Mouse (Mus musculus) midbrain, embryonic 10.5 days (tissue): Measurements from ENCODE around the gene 1700092M07Rik. TPM values are rescaled to one million over a fixed set of nuclear protein-coding genes. Genes with fewer than 3 reads are reported as not detected.

Experiments
- DNase-seq: peaks from one replicate; pipeline ENCODE4 v3.0.0-alpha.2; 2017; ENCODE audit warnings: low spot score
- H3K27ac ChIP-seq: fragments of 300-500 bp; sonication (generic); replicated peaks from 2 replicates; pipeline ENCODE4 v1.5.1; 2016; ENCODE audit warnings: mild to moderate bottlenecking
- H3K27me3 ChIP-seq: fragments of 300-500 bp; sonication (generic); 2 replicates; pipeline ENCODE4 v1.6.1; 2016; ENCODE audit warnings: low read depth, mild to moderate bottlenecking; ENCODE audit not compliant: poor library complexity, severe bottlenecking
- H3K36me3 ChIP-seq: fragments of 300-500 bp; sonication (generic); 2 replicates; pipeline ENCODE4 v1.6.1; 2016; ENCODE audit warnings: mild to moderate bottlenecking, moderate library complexity
- H3K4me1 ChIP-seq: fragments of 300-500 bp; sonication (generic); 2 replicates; pipeline ENCODE4 v1.6.1; 2016
- H3K4me3 ChIP-seq: fragments of 300-500 bp; sonication (generic); 2 replicates; pipeline ENCODE4 v1.5.1; 2016; ENCODE audit warnings: mild to moderate bottlenecking, moderate library complexity
- H3K9me3 ChIP-seq: fragments of 300-500 bp; sonication (generic); replicated peaks from 2 replicates; pipeline ENCODE4 v1.6.1; 2016; ENCODE audit warnings: mild to moderate bottlenecking
- WGBS: fragments of 180-500 bp; shearing (Covaris S2); methylation state at CpG from one replicate; pipeline ENCODE4 v1.1.7; 2016; 5-methylcytosine and 5-hydroxymethylcytosine counted together
- polyA plus RNA-seq: library from polyadenylated mRNA; unstranded; fragments of >200 nt; fragmentation: Nextera tagmentation; extraction: Ambion mirVana; gene quantifications from 2 replicates; pipeline ENCODE4 v1.2.1, GENCODE M21; 2016

1700092M07Rik gene
- polyA plus RNA-seq: 3.2 and 3.3 TPM in 2 replicates

DNA sequence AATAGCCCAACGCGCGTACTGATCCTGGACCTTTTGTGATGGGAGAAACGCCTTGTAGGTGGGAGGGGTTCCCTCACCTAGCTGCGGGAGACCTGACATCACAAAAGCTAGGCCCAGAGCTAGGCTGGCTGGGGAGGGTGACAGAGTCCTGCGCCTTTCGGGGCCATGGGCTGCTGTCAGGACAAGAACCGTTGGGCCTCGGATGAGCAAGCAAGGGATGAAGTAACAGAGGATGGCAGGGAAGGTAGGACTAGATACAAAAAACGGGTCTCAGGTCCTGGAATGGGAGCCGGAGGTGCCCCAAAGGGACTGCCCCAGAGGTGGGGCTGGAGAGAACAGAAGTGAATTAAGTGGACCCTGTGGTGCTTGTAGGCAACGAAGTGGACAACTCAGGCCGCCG lies at the start of gene 1700092M07Rik:
Gene 1700092M07Rik (plus strand): TSS at position 116 of the 400 bp plus-strand sequence.
- 74% methylated on average over 14 of the region's 14 CpGs for WGBS
- Histone ChIP-seq H3K36me3 (peaks cover 72% of the 10 kb centered on the region), H3K9me3 (no peaks in the 10 kb centered on the region), H3K27me3 (no peaks in the 10 kb centered on the region), H3K27ac (peak within 1 kb of the TSS; percentile 93), H3K4me3 (peak within 1 kb of the TSS; percentile 86), H3K4me1 (peaks cover 32% of the 10 kb centered on the region)
- no peak for DNase-seq

DNA sequence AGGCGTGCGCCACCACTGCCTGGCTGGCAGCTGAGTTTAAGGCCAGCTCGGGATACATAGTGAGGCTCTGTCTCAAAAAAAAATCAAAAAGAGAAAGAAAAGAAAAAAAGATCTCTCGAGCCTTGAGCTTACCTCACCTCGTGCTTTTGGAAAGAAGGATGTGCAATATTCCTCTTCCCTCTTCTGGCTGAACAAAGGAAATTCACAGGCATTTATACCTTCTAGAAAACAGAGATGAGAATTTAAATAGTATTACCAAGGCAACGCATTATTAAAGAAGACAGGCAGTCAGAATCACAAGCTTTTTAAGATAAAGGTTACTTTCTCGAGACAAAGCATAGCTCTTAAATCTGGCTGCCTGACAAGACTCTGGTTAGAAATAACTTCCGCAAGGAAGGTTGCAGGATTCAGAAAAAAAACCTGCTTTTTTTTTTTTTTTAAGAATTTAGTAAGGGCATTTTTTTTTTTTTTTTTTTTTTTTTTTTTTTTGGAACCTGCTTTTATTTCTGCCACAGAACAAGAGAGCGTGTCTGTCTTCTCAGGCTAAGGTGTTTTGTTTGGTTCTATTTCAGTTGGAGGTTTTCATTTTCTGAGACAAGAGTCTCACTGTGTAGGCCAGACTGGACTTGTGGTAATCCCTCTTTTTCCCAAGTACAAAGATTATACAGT lies 48.5 kb upstream of the 1700092M07Rik start:
- Histone ChIP-seq H3K27me3 (no peaks in the 10 kb centered on the region), H3K4me3 (no peak overlapping the region), H3K36me3 (no peaks in the 10 kb centered on the region), H3K27ac (no peak overlapping the region), H3K4me1 (peaks cover 22% of the 10 kb centered on the region), H3K9me3 (no peaks in the 10 kb centered on the region)
- DNase-seq: no peak
- 60% methylated on average over 9 of the region's 9 CpGs for WGBS

DNA sequence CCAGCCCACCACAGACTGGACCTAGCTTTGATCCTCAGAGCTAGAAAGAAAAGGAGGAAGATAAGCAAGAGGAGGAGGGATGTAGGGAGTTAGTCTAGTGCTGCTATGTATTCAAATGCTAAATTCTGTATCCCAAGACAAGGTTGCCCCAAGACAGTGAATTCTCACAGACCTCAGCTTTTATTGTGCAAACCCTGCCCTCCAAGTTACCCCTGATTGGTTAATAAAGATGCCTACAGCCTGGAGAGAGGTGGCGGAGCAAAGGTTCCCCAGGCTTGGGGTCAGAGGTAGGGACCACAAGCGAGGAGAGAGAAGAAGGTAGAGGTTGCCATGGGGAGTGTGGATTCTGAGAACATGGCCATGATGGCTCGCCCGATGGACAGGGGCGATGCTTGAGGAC lies 47.8 kb upstream of the 1700092M07Rik start:
- Histone ChIP-seq H3K4me3 (no peak overlapping the region), H3K27ac (no peak overlapping the region), H3K27me3 (no peaks in the 10 kb centered on the region), H3K9me3 (no peaks in the 10 kb centered on the region), H3K4me1 (peaks cover 22% of the 10 kb centered on the region), H3K36me3 (no peaks in the 10 kb centered on the region)
- DNase-seq: no peak
- 62% methylated on average over 5 of the region's 5 CpGs for WGBS

- peaks cover 22% of the 10 kb centered on the region for H3K4me1 ChIP-seq
- H3K27ac ChIP-seq: no peak overlapping the region
- H3K27me3 ChIP-seq: no peaks in the 10 kb centered on the region
- no peak overlapping the region for H3K4me3 ChIP-seq
- no peaks in the 10 kb centered on the region for H3K36me3 ChIP-seq
- WGBS: 55% methylated on average over 6 of the region's 6 CpGs
- DNase-seq: no peak
- H3K9me3 ChIP-seq: no peaks in the 10 kb centered on the region
Observed at GRCm38 (mm10) chr19:8695330-8695729, 45.2 kb upstream of the 1700092M07Rik start.

DNA sequence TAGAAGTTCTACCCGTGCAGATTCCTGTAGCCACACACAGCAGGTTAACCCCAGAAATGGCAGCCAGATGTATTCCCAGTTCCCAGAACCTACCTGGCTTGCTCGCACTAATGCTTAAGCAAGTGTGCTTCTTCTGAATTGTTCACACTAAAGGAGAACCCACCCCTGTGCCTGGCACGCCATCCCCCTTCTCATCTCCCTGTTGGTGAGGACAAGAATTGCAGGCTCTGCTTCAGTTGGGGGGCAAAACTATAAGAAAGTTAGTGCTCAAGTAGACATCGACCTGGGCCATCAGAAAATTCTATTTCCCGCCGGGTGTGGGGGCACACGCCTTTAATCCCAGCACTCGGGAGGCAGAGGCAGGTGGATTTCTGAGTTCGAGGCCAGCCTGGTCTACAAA lies 40.9 kb upstream of the 1700092M07Rik start:
- Histone ChIP-seq H3K27ac (no peak overlapping the region), H3K9me3 (no peaks in the 10 kb centered on the region), H3K27me3 (no peaks in the 10 kb centered on the region), H3K4me3 (no peak overlapping the region), H3K36me3 (no peaks in the 10 kb centered on the region), H3K4me1 (peaks cover 18% of the 10 kb centered on the region; the same call in 1 of the 2 replicates)
- 82% methylated on average over 9 of the region's 9 CpGs for WGBS
- DNase-seq: no peak

DNA sequence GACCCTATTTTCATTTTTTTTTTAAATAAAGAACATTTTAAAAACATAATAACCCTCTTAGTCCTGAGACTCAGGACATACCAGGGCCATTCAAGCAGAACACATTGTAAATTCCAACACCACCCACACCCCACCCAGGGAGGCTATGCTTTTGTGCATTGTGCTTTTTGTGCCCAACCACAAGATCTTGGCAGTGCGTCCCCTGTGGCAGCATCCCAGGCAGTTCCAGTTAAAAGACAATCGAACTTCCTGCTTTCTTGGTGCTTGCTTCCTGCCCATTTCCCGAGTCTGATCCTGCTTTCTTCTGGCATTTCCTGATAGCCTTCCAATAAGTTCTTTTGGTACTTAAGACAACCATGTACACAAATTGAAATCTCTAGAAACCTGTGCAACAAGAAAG lies 38.1 kb upstream of the 1700092M07Rik start:
- H3K4me3 ChIP-seq: no peak overlapping the region
- peaks cover 9% of the 10 kb centered on the region; the same call in 1 of the 2 replicates for H3K4me1 ChIP-seq
- 78% methylated on average over 3 of the region's 3 CpGs for WGBS
- H3K27me3 ChIP-seq: no peaks in the 10 kb centered on the region
- peaks cover 14% of the 10 kb centered on the region for H3K36me3 ChIP-seq
- H3K9me3 ChIP-seq: no peaks in the 10 kb centered on the region
- no peak overlapping the region for H3K27ac ChIP-seq
- no peak for DNase-seq

DNA sequence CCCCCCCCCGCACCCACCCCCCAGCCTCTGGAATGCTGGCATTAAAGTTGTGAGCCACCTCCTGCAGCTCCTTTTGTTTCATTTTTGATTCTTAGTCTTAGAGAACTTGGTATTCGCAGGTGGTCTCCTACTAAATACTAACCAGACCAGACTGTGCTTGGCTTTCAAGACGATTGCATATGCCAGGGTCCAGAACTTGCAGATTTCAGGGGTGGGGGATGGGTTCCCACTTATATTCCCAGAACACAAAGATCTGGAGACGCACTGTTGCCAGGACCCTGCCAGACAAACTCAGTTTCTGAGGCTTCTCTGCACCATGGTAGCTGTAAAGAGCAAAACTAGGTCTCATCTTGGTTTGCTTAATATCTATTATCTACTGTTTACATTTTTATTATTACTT lies 36.9 kb upstream of the 1700092M07Rik start:
- H3K27ac ChIP-seq: no peak overlapping the region
- 42% methylated on average over 4 of the region's 4 CpGs for WGBS
- H3K4me3 ChIP-seq: no peak overlapping the region
- no peak for DNase-seq
- peaks cover 26% of the 10 kb centered on the region for H3K36me3 ChIP-seq
- no peaks in the 10 kb centered on the region for H3K9me3 ChIP-seq
- peaks cover 9% of the 10 kb centered on the region; the same call in 1 of the 2 replicates for H3K4me1 ChIP-seq
- no peaks in the 10 kb centered on the region for H3K27me3 ChIP-seq

- Histone ChIP-seq H3K27ac (no peak overlapping the region), H3K4me3 (no peak overlapping the region), H3K9me3 (no peaks in the 10 kb centered on the region), H3K4me1 (peaks cover 9% of the 10 kb centered on the region; the same call in 1 of the 2 replicates), H3K27me3 (no peaks in the 10 kb centered on the region), H3K36me3 (peaks cover 41% of the 10 kb centered on the region)
- 77% methylated on average over 6 of the region's 6 CpGs for WGBS
- no peak for DNase-seq
Observed at GRCm38 (mm10) chr19:8705026-8705708, 35.4 kb upstream of the 1700092M07Rik start.

GRCm38 (mm10) chr19:8706132-8706667 lies 34.3 kb upstream of the 1700092M07Rik start:
- Histone ChIP-seq H3K36me3 (peaks cover 52% of the 10 kb centered on the region), H3K9me3 (no peaks in the 10 kb centered on the region), H3K27ac (no peak overlapping the region), H3K4me3 (no peak overlapping the region), H3K27me3 (no peaks in the 10 kb centered on the region), H3K4me1 (peaks cover 16% of the 10 kb centered on the region; the same call in 1 of the 2 replicates)
- DNase-seq: no peak
- 86% methylated on average over 7 of the region's 7 CpGs for WGBS

DNA sequence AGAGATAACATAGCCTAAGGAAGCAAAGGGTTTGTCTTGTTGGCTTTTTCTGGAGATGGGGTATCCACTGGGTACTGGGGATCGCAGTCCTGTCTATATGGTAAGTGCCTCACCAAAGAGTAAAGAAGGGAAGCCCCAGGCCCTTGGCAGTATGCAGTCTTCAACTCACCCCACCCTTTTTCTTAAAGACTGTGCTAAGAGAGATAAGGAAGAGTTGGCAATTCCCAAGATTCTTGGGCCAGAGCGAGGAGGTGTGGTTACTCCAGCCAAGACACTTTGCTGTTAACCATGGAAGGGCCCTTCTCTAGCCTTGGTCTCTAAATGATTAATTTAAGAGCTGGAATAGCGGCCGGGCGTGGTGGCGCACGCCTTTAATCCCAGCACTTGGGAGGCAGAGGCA lies 33.6 kb upstream of the 1700092M07Rik start:
- H3K4me3 ChIP-seq: no peak overlapping the region
- DNase-seq: no peak
- WGBS: 97% methylated on average over 7 of the region's 7 CpGs
- no peak overlapping the region for H3K27ac ChIP-seq
- H3K9me3 ChIP-seq: no peaks in the 10 kb centered on the region
- no peaks in the 10 kb centered on the region for H3K27me3 ChIP-seq
- peaks cover 23% of the 10 kb centered on the region for H3K4me1 ChIP-seq
- H3K36me3 ChIP-seq: peaks cover 59% of the 10 kb centered on the region

DNA sequence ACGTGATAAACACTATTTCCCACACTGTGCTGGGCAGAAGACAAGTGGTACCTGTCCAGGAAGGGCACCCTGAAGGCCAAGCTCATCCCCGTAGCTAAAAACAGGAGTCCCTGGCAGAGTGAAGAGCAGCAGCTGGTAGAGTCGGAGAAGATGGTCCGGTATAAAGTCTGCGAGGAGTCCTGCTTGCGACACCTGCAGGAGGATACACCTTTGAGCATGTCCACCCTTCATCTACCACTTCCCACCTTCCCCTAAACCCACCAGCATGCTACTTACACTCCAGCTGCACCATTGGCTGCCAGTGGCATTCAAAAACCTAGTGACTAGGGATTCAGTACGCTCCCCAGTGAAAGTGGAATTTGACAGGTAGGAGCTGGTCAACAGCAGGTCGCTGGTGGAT lies 31.6 kb upstream of the 1700092M07Rik start:
- Histone ChIP-seq H3K27ac (no peak overlapping the region), H3K27me3 (no peaks in the 10 kb centered on the region), H3K4me1 (peaks cover 26% of the 10 kb centered on the region), H3K4me3 (no peak overlapping the region), H3K36me3 (peaks cover 61% of the 10 kb centered on the region), H3K9me3 (no peaks in the 10 kb centered on the region)
- no peak for DNase-seq
- 92% methylated on average over 8 of the region's 8 CpGs for WGBS

DNA sequence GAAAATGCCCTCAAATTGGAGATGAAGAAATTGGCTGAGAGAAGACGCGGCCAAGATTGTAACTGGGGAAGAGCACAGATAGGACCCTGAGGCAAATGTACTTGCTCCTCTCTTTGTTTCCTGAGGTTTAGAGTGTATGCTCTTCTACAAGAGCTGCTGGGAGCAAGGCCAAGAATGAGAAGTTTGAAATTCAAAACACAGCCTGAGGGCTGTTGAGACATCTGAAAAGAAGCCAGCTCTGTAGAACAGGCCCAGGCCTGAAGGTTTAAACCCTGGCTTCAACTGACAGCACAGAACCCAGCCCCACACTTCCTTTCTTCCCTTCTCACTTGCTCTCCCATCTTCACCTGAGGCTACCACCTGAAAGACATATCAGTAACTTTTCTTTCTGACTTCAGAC lies 30.5 kb upstream of the 1700092M07Rik start:
- peaks cover 31% of the 10 kb centered on the region for H3K4me1 ChIP-seq
- no peaks in the 10 kb centered on the region for H3K27me3 ChIP-seq
- H3K9me3 ChIP-seq: no peaks in the 10 kb centered on the region
- H3K4me3 ChIP-seq: no peak overlapping the region
- H3K27ac ChIP-seq: no peak overlapping the region
- WGBS: 93% methylated on average over 2 of the region's 2 CpGs
- peaks cover 61% of the 10 kb centered on the region for H3K36me3 ChIP-seq
- no peak for DNase-seq

GRCm38 (mm10) chr19:8711506-8711905 lies 29.0 kb upstream of the 1700092M07Rik start:
- no peak for DNase-seq
- no peaks in the 10 kb centered on the region for H3K27me3 ChIP-seq
- H3K4me1 ChIP-seq: peaks cover 31% of the 10 kb centered on the region
- H3K4me3 ChIP-seq: peak overlapping the region; percentile 70
- no peaks in the 10 kb centered on the region for H3K9me3 ChIP-seq
- H3K36me3 ChIP-seq: peaks cover 57% of the 10 kb centered on the region
- peak overlapping the region; percentile 94; the same call in 1 of the 2 replicates for H3K27ac ChIP-seq
- WGBS: 91% methylated on average over 4 of the region's 4 CpGs
